Mouse (Mus musculus) kidney, embryonic 14.5 days (tissue): ENCODE data around the gene Anxa2. TPM values are rescaled to one million over a fixed set of nuclear protein-coding genes. Genes with fewer than 3 reads are reported as not detected.

ENCODE experiments used
- ATAC-seq: fragments of 200-750 bp; cut with Nextera tagmentation; 2 replicates; pipeline ENCODE4 v1.8.0; 2017; ENCODE audit warnings: moderate number of reproducible peaks, mild to moderate bottlenecking, moderate TSS enrichment, moderate library complexity; ENCODE audit not compliant: low FRiP score, low TSS enrichment
- H3K27ac ChIP-seq: fragments of 300-500 bp; sonication (generic); 2 replicates; pipeline ENCODE4 v1.5.1; 2014; ENCODE audit warnings: low read depth, mild to moderate bottlenecking, low read length, moderate library complexity, mixed read lengths
- H3K27me3 ChIP-seq: fragments of 300-500 bp; sonication (generic); 2 replicates; pipeline ENCODE4 v1.6.1; 2014; ENCODE audit warnings: mild to moderate bottlenecking, low read length; ENCODE audit not compliant: control insufficient read depth, insufficient read depth
- H3K36me3 ChIP-seq: fragments of 300-500 bp; sonication (generic); 2 replicates; pipeline ENCODE4 v1.6.1; 2014; ENCODE audit warnings: low read length, mixed read lengths; ENCODE audit not compliant: control insufficient read depth, insufficient read depth
- H3K4me1 ChIP-seq: fragments of 300-500 bp; sonication (generic); 2 replicates; pipeline ENCODE4 v1.6.1; 2014; ENCODE audit warnings: low read length, mixed read lengths; ENCODE audit not compliant: control insufficient read depth, insufficient read depth
- H3K4me2 ChIP-seq: fragments of 300-500 bp; sonication (generic); replicated peaks from 2 replicates; pipeline ENCODE4 v1.6.1; 2014; ENCODE audit warnings: low read depth, mild to moderate bottlenecking, low read length
- H3K4me3 ChIP-seq: fragments of 300-500 bp; sonication (generic); 2 replicates; pipeline ENCODE4 v1.5.1; 2014; ENCODE audit warnings: mild to moderate bottlenecking, low read length
- H3K9ac ChIP-seq: fragments of 300-500 bp; sonication (generic); 2 replicates; pipeline ENCODE4 v1.6.1; 2014; ENCODE audit warnings: low read depth, mild to moderate bottlenecking, low read length, moderate library complexity
- H3K9me3 ChIP-seq: fragments of 300-500 bp; sonication (generic); 2 replicates; pipeline ENCODE4 v1.6.1; 2016; ENCODE audit warnings: low read length; ENCODE audit not compliant: control insufficient read depth
- WGBS: fragments of 180-500 bp; shearing (Covaris S2); extraction: QIAGEN DNeasy Blood & Tissue Kit; methylation state at CpG from one replicate; pipeline ENCODE4 v1.1.7; 2014; 5-methylcytosine and 5-hydroxymethylcytosine counted together
- polyA plus RNA-seq: library from polyadenylated mRNA; unstranded; fragments of >200 nt; fragmentation: Nextera tagmentation; extraction: Ambion mirVana; gene quantifications from 2 replicates; pipeline ENCODE4 v1.2.1, GENCODE M21; 2014

The Anxa2 gene
- polyA plus RNA-seq, 1 experiment from 2014 or later = 482 TPM

- Histone ChIP-seq H3K9ac (no peak overlapping the region), H3K27me3 (no peaks in the 10 kb centered on the region), H3K27ac (no peak overlapping the region), H3K36me3 (peaks cover 11% of the 10 kb centered on the region), H3K9me3 (no peaks in the 10 kb centered on the region), H3K4me3 (no peak overlapping the region), H3K4me1 (peaks cover 51% of the 10 kb centered on the region), H3K4me2 (no peak overlapping the region)
- WGBS = 55% methylated on average over 10 of the region's 10 CpGs
- ATAC-seq = no peak
Observed at GRCm38 (mm10) chr9:69467310-69467939, 14.0 kb downstream of the Anxa2 start.

- H3K9me3 ChIP-seq = no peaks in the 10 kb centered on the region
- H3K4me2 ChIP-seq = no peak overlapping the region
- H3K27ac ChIP-seq = peak overlapping the region; percentile 87
- no peaks in the 10 kb centered on the region for H3K27me3 ChIP-seq
- peak; percentile 88 for ATAC-seq
- peaks cover 17% of the 10 kb centered on the region for H3K36me3 ChIP-seq
- no peak overlapping the region for H3K9ac ChIP-seq
- H3K4me1 ChIP-seq = peaks cover 55% of the 10 kb centered on the region
- no peak overlapping the region for H3K4me3 ChIP-seq
- 4% methylated on average over 9 of the region's 9 CpGs for WGBS
Observed at GRCm38 (mm10) chr9:69468991-69469390, 15.6 kb downstream of the Anxa2 start.

GRCm38 (mm10) chr9:69470362-69470761, 16.9 kb downstream of the Anxa2 start:
- WGBS = 40% methylated on average over 5 of the region's 5 CpGs
- H3K27ac ChIP-seq = peak overlapping the region; percentile 87
- 0 out of 2 replicates have a peak, but pooled peaks have one; percentile 1 for ATAC-seq
- peaks cover 55% of the 10 kb centered on the region for H3K4me1 ChIP-seq
- H3K9ac ChIP-seq = no peak overlapping the region
- peaks cover 18% of the 10 kb centered on the region for H3K36me3 ChIP-seq
- no peaks in the 10 kb centered on the region for H3K9me3 ChIP-seq
- no peak overlapping the region for H3K4me3 ChIP-seq
- H3K27me3 ChIP-seq = no peaks in the 10 kb centered on the region
- 0 out of 2 replicates have a peak overlapping the region, but pooled peaks have one; percentile 8 for H3K4me2 ChIP-seq

GRCm38 (mm10) chr9:69470921-69471320, 17.5 kb downstream of the Anxa2 start:
- Histone ChIP-seq H3K4me3 (no peak overlapping the region), H3K9me3 (no peaks in the 10 kb centered on the region), H3K4me1 (peaks cover 53% of the 10 kb centered on the region), H3K27me3 (no peaks in the 10 kb centered on the region), H3K27ac (peak overlapping the region; percentile 87; the same call in 1 of the 2 replicates), H3K4me2 (0 out of 2 replicates have a peak overlapping the region, but pooled peaks have one; percentile 8), H3K9ac (no peak overlapping the region), H3K36me3 (peaks cover 18% of the 10 kb centered on the region)
- WGBS = 5% methylated on average over 6 of the region's 6 CpGs
- ATAC-seq = peak; percentile 83

GRCm38 (mm10) chr9:69472724-69473123, 19.3 kb downstream of the Anxa2 start:
- Histone ChIP-seq H3K36me3 (peaks cover 23% of the 10 kb centered on the region), H3K9ac (no peak overlapping the region), H3K27ac (peak overlapping the region; percentile 47; the same call in 1 of the 2 replicates), H3K9me3 (no peaks in the 10 kb centered on the region), H3K4me1 (peaks cover 53% of the 10 kb centered on the region), H3K4me2 (no peak overlapping the region), H3K27me3 (no peaks in the 10 kb centered on the region), H3K4me3 (no peak overlapping the region)
- 60% methylated on average over 6 of the region's 6 CpGs for WGBS
- ATAC-seq = no peak

- no peak for ATAC-seq
- Histone ChIP-seq H3K4me2 (no peak overlapping the region), H3K9me3 (no peaks in the 10 kb centered on the region), H3K4me1 (peaks cover 31% of the 10 kb centered on the region), H3K36me3 (peaks cover 28% of the 10 kb centered on the region; the same call in 1 of the 2 replicates), H3K9ac (no peak overlapping the region), H3K27ac (no peak overlapping the region), H3K4me3 (no peak overlapping the region), H3K27me3 (no peaks in the 10 kb centered on the region)
- 86% methylated on average over 6 of the region's 6 CpGs for WGBS
Observed at GRCm38 (mm10) chr9:69475873-69476272, 22.5 kb downstream of the Anxa2 start.

GRCm38 (mm10) chr9:69477195-69477823, 23.9 kb downstream of the Anxa2 start:
- Histone ChIP-seq H3K9me3 (no peaks in the 10 kb centered on the region), H3K9ac (peak overlapping the region; percentile 12; the same call in 1 of the 2 replicates), H3K4me2 (no peak overlapping the region), H3K4me3 (no peak overlapping the region), H3K4me1 (peaks cover 21% of the 10 kb centered on the region), H3K27me3 (no peaks in the 10 kb centered on the region), H3K27ac (peak overlapping the region; percentile 55; the same call in 1 of the 2 replicates), H3K36me3 (peaks cover 37% of the 10 kb centered on the region; the same call in 1 of the 2 replicates)
- 41% methylated on average over 14 of the region's 14 CpGs for WGBS
- 0 out of 2 replicates have a peak, but pooled peaks have one; percentile 28 for ATAC-seq

- Histone ChIP-seq H3K27me3 (no peaks in the 10 kb centered on the region), H3K36me3 (peaks cover 40% of the 10 kb centered on the region; the same call in 1 of the 2 replicates), H3K4me2 (no peak overlapping the region), H3K9me3 (no peaks in the 10 kb centered on the region), H3K27ac (peak overlapping the region; percentile 55; the same call in 1 of the 2 replicates), H3K4me1 (peaks cover 16% of the 10 kb centered on the region), H3K4me3 (no peak overlapping the region), H3K9ac (0 out of 2 replicates have a peak overlapping the region, but pooled peaks have one; percentile 12)
- no peak for ATAC-seq
- WGBS = 52% methylated on average over 6 of the region's 6 CpGs
Observed at GRCm38 (mm10) chr9:69477824-69478222, 24.4 kb downstream of the Anxa2 start.

GRCm38 (mm10) chr9:69480344-69480743, 26.9 kb downstream of the Anxa2 start:
- peaks cover 16% of the 10 kb centered on the region for H3K4me1 ChIP-seq
- no peaks in the 10 kb centered on the region for H3K9me3 ChIP-seq
- peaks cover 49% of the 10 kb centered on the region; the same call in 1 of the 2 replicates for H3K36me3 ChIP-seq
- no peaks in the 10 kb centered on the region for H3K27me3 ChIP-seq
- no peak overlapping the region for H3K4me3 ChIP-seq
- H3K9ac ChIP-seq = no peak overlapping the region
- no peak for ATAC-seq
- no peak overlapping the region for H3K27ac ChIP-seq
- 5% methylated on average over 1 of the region's 1 CpGs for WGBS
- H3K4me2 ChIP-seq = no peak overlapping the region
